Mouse (Mus musculus) cerebellum, adult 2 months (tissue): ENCODE measurements around the gene Ttyh1.

Source experiments
- CTCF ChIP-seq: fragments of 200-500 bp; IDR thresholded peaks from 2 replicates; pipeline ENCODE4 v1.5.1; 2011; ENCODE audit warnings: low read depth, mild to moderate bottlenecking, control low read depth, low read length, moderate library complexity, borderline replicate concordance; ENCODE audit not compliant: insufficient read depth
- POLR2A ChIP-seq: fragments of 200-500 bp; IDR thresholded peaks from 2 replicates; pipeline ENCODE4 v1.6.1; 2011; ENCODE audit warnings: low read length, control low read depth, borderline replicate concordance; ENCODE audit not compliant: insufficient read depth

DNA sequence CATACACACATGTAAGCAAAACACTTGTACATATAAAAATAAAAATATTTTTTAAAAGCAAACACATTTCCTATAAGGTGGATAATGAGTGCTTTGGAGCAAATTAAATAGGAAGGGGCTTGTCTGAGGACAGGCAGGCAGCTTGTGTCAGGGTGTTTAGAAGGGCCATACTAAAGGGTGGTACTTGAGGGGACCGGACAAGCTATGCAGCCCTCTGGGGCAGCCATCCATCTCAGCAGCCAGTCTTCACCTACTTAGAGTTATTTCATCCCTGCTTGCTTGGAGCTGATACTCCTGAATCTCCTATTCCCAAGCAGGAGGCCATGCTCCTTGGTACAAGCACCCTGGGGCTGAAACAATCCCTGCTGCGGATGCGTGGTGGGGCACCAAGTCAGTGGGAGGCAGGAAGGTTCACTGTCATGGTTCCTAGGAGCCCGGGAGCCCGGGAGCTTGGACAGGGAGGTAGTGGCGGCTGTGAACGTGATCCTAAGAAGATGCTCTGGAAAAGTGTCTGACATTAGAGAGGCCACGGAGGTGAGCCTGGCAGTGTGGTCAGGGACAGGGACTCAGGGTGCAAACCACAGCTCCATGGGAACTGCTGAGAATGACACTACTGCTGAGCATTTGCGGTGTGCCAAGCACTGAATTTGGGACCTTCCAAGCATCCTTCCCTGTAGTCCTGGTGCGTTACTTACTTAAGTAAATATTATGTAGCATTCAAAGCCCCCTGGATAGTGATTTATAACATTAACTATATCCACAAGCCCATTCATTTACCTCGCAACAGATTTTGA, 8.0 kb downstream of the Ttyh1 start:
- TF ChIP-seq CTCF = no peak
- no peak for TF ChIP-seq POLR2A
